Mouse (Mus musculus) cerebellum, adult 9-11 months (tissue): Measurements from ENCODE around the gene Nicn1.
"Not testable (repeated sequence)": the region's sequence is repeated elsewhere in the genome, so short reads cannot be mapped to it uniquely, and the experiment has no call there.

Source experiments
- DNase-seq: peaks from one replicate; pipeline ENCODE4 v3.0.0; 2022

Nicn1 gene

DNA sequence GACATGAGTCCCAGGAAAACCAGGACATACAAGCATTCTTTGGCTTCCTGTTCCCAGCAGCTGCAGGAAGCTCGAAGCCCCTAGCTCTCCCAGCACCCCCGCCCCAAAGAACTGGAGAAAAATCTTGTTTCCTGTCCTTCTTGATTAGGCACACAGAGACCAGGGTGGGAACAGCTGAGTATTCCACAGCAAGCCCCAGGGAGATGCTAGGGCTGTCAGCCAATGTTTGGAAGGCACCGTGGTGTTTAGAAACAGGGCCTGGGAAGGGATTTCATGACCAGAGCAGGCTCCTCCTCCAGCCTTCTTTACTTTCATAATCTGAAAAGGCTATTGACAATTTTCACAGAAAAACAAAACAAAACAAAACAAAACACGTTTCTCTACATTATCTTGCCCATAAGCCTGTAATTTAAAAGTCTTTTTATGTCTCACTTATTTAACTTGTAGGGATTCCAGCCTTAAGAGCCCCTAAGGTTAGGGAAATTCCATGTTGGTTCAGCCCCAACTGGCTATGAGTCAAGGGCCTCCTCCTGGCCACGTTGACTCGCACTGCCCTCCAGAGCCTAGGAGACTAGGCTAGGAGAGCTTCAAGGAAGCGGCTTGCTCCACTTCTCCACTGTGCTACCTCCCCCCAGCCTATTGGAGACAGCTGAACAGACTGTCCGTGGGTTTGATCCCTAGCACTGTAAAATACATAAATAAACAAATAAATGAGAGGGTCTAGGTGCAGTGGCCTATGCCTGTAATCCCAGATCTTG, 10.0 kb upstream of the Nicn1 start:
- no peak for DNase-seq

DNA sequence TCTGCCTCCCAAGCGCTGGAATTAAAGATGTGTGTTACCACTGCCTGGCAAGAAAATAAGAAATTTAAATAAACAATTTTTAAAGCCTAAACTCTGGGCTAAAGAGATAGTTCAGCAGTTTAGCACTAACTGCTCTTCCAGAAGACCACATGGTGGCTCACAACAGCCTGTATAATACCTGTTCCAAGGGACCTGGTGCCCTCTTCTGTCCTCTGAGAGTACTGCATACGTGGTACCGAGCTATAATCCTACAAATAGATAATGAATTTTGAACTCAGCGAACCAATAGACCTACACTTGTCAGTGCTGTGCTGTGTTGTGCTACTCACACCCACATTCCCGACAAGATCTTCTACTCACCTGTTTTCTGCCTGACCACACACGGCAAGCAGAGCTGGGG, 5.8 kb upstream of the Nicn1 start:
- DNase-seq, result peak; percentile 69

DNA sequence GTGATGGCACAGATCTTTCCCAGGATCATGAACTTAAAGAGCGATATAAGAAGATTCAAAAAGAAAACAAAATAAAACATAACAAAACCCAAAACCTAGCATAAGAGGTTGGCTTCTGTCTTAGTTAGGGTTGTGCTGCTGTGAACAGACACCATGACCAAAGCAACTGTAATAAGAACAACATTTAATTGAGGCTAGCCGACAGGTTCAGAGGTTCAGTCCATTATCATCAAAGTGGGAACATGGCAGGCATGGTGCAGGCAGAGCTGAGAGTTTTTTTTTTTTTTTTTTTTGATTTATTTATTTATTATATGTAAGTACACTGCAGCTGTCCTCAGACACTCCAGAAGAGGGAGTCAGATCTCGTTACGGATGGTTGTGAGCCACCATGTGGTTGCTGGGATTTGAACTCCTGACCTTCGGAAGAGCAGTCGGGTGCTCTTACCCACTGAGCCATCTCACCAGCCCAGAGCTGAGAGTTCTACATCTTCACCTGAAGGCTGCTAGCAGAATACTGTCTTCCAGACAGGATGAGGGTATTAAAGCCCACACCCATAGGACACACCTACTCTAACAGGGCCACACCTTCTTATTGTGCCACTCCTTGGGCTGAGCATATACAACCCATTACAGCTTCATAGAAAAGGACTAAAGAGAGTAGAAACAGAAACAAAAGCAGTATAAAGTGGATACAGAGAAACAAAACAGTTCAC, 2.5 kb upstream of the Nicn1 start:
- DNase-seq, result not testable (repeated sequence)

- no peak for DNase-seq
Measured at GRCm38 (mm10) chr9:108289347-108289746, 882 bp upstream of the Nicn1 start.

DNA sequence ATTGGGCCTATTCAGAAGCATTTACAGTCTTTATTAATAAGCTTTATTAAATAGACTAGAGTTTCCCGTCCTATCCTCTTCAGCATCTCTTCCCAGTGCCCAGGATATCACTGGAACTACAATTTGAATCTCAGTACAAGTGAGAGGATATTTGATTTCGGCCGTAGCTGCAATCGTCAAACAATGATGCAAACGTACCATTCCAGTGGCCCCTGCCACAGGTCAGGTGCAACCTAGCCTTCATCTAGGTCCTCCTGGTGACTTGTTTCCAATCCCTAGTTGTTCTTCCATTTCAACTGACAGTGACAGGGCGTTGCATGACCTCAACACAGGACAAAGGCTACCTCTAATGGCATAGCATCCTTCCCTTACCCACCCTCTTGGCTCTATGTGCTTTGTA, 544 bp downstream of the Nicn1 start:
- no peak for DNase-seq

DNA sequence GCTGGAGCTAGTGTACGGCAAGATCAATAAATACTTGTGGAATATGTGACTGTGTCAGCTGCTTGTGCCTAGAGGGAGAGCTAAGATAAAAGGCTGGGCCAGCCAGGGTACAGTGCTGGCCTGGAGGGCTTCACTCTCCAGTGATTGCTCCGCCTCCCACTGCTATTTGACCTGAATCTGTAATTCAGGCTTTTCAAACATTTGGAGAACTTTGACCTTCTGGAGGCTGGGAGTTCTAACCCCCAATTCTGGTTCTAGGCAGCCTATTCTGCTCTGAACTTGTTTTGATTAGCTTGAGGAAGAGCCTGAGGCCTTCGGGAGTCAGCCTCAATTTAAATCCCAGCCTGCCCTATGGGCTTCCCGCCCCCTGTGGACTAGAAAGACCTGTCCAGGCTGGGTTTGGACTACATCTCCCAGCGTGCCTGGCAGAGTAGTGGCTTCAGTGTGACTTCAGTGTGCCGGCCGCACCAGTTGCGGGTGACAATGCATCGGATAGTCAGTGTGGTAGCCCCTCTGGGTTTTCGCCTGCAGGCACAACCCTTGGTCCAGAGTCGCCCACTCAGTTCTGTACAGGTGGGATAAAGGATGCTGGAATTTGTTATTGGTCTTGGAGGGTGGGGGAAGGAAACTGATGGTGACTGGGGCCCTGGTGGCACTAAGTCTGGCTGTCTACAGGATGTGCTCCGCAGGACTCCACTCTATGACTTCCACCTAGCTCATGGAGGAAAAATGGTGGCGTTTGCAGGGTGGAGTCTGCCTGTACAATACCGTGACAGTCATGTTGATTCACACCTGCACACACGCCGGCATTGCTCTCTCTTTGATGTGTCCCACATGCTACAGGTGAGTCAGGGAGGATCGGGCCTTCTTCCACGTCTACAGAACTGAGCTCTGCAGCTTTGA, 6.5 kb downstream of the Nicn1 start, which contains the start of gene Amt:
Amt (plus strand) TSS at position 401 of the 903 bp plus-strand sequence.
- DNase-seq, result peak; percentile 63

GRCm38 (mm10) chr9:108301853-108302252, 11.6 kb downstream of the Nicn1 start:
- DNase-seq, result no peak

GRCm38 (mm10) chr9:108304716-108305115, 14.5 kb downstream of the Nicn1 start:
- DNase-seq, result no peak

DNA sequence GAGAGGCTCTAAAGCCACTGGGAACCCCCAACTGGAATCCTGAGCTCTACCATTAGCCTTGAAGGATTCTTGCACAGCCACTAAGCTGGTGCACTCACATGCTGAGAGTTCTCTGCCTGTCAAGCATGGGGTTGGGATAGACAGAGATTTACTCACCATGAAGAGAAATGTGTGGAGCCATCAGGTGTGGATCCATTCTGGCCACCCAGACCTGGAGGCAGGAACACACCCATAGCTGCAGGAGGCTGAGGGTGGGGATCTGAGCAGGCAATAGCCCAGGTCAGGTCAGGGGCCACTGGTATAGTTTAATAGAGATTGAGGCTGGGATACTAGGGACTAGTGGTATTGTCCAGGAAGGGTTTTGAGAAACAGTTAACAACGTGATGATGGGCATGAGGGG, 14.9 kb downstream of the Nicn1 start:
- no peak for DNase-seq

DNA sequence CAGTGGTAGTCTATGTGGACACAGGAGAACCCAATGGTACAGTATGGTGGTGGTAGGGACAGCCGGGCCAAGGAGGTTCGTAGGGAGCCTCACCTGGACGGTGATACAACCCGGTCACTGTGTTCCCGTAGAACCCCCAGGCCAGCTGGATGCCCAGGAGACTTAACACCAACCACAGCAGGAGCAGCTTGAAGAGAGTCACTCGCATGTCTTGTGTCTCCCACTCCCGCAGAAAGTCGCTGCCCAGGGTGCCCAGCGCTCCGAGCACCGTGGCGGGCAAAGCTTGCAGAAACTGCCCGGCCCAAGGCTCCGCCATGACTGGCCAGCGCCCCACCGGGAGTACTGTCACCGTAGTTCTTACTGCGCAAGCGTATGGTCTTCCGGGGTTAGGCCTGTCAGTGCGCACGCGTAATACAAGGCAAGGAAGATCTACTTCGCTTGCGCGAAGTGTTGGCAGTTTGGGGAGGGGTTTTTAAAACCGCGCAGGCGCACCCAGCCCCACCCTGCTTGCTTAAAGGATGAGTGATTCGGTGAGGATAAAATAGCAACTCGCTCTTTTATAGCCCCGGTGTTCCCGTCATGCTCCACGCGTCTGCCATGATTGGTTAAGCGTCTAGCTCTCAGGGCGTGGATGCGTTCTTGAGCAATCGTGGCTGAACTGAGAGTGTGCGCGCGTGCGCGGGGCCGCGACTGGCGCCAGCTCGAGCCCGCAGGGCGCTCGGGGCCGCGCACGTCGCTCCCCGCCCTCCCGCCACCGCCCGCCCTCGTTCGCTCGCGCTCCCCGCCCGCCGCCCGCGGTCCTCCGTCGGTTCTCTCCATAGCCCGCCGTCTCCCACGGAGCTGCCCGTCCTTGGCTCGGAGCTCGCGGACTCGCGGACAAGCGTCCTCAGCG, 15.6 kb downstream of the Nicn1 start, which contains the start of the genes Rhoa and Tcta:
Rhoa (plus strand) TSS at position 501 of the 892 bp plus-strand sequence.
Tcta (minus strand) TSS at position 532 of the 892 bp plus-strand sequence.
- DNase-seq, result peak; percentile 100

DNA sequence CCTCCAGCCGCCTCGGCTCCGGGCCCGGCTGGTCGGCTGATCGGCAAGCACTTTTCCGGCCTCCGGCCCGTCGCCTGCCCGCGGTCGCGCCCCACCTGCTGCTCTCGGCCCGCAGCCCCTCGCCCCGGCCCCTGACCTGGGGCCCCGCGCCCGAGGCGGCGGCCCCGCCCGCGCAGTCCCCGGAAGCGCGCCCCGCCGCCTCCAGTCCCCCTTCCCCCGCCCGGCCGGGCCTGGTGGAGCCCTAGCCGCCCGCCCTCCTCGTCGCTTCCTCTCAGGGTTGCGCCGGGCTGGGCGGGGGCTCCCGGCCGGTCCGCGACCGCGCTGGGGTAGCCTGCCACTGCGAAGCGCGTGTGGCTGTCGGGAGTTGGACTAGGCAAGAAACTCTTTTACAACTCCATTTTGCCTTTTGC, 16.3 kb downstream of the Nicn1 start:
- no peak for DNase-seq

DNA sequence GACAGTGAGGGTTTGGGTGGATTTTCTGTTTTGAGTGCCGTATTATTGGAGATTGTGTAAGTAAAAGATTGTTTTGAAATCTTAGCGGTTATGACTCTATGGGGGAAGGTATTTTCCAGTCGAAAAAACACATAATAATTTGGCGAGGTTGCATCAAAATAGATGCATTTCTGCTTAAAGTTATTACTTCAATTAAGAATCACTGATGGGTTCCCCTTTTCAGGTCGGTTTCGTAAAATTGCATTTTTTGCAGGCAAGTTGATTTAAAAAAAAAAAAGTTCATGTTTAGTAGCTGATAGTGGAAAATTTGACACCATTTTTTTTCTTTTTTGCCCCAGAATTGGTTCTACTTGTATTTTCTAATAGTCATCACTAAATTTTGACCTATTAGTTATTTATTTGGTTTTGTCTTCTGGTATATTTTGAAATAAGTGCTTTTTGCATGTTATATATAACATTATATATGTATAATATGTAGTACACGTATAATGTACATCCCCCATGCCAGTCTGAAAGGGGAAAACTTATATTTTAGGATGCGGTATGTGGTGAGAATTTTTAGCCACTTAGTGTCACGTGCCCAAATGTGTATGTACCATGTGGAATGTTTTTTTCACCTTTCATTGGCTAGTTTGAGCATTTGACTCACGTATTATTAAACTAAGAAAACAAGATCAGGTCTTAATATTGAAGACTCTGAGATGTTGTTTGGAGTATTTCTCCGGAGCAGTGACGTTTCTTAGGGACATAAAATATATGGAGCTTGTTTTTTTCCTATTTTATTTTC, 17.0 kb downstream of the Nicn1 start:
- no peak for DNase-seq

DNA sequence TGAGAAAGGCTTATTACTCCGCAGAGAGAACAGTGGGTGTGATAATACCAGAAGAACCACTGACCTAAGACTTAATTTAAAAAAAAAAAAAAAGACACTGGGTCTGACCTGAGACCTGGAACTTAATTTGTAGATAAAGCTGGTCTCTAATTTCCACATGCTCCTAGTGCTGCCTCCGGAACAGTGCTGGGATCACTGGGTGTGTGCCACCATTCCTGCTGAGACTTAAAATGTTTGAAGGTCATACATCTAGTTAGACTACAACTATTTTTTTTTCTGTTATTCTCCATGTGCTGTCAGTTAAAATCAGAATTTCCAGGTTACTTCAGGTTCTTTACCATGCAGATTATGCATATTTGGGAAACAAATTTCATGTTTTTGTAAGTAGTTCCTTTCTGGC, 17.9 kb downstream of the Nicn1 start:
- DNase-seq, result no peak

- no peak for DNase-seq
Measured at GRCm38 (mm10) chr9:108317572-108317971, 27.3 kb downstream of the Nicn1 start.

- no peak for DNase-seq
Measured at GRCm38 (mm10) chr9:108318462-108318861, 28.2 kb downstream of the Nicn1 start.

DNA sequence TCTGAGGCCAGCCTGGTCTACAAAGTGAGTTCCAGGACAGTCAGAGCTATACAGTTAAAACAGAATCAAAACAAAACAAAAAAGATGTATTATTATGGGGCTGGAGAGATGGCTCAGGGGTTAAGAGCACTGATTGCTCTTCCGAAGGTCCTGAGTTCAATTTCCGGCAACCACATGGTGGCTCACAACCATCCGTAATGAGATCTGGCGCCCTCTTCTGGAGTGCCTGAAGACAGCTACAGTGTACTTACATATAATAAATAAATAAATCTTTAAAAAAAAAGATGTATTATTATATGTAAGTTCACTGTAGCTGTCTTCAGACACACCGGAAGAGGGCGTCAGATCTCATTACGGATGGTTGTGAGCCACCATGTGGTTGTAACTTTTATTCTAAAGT, 31.8 kb downstream of the Nicn1 start:
- DNase-seq, result not testable (repeated sequence)

- DNase-seq, result peak; percentile 54
Measured at GRCm38 (mm10) chr9:108324784-108325183, 34.6 kb downstream of the Nicn1 start.

DNA sequence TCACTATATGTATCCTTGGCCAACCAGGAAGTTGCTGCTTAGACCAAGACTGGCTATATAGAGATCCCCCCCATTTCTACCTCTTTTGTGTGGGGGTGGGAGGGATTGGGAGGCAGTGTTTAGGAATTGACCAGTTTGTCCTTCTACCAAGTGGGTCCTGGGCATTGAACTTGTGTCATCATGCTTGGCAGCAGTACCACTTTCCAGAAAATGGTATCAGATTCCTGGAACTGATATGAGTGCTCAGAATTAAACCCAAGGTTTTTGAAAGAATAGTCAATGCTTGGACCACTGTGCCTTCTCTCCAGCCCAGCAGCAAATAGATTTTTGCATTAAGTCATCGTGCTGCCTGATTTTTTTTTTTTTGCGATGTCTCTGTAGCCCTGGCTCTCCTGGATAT, 35.6 kb downstream of the Nicn1 start:
- DNase-seq, result no peak

- DNase-seq, result no peak
Measured at GRCm38 (mm10) chr9:108337848-108338550, 47.8 kb downstream of the Nicn1 start.

DNA sequence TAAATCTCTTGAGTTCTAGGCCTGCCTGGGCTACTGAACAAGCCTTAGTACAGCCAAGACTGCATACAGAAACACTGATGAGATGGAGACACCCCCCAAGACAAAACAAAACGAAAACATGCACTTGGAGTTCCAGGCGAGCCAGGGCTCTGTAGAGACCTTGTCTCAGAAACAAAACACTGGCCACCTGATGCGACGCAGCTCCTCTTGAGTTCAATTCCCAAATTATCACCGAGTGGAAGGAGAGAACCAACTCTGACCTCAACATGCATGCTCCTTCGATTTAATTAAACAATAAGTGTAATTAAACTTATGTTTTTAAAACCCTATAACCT, 48.3 kb downstream of the Nicn1 start:
- no peak for DNase-seq
